Mouse (Mus musculus) embryonic facial prominence, embryonic 13.5 days (tissue): ENCODE data around the gene Iqsec1. TPM values are rescaled to one million over a fixed set of nuclear protein-coding genes. Genes with fewer than 3 reads are reported as not detected.
A peak's percentile ranks its signal among the peaks of the same experiment; 100 is the strongest.

Source experiments
- ATAC-seq: fragments of 200-750 bp; cut with Nextera tagmentation; 2 replicates; pipeline ENCODE4 v1.8.0; 2017; ENCODE audit warnings: low read depth; ENCODE audit not compliant: insufficient number of reproducible peaks, insufficient read depth, low FRiP score, low TSS enrichment
- H3K27ac ChIP-seq: fragments of 300-500 bp; sonication (generic); 2 replicates; pipeline ENCODE4 v1.5.1; 2015; ENCODE audit warnings: moderate library complexity, mild to moderate bottlenecking, inconsistent platforms
- H3K27me3 ChIP-seq: fragments of 300-500 bp; sonication (generic); 2 replicates; pipeline ENCODE4 v1.6.1; 2015; ENCODE audit warnings: mild to moderate bottlenecking, inconsistent platforms
- H3K36me3 ChIP-seq: fragments of 300-500 bp; sonication (generic); 2 replicates; pipeline ENCODE4 v1.6.1; 2015; ENCODE audit warnings: mild to moderate bottlenecking, inconsistent platforms
- H3K4me1 ChIP-seq: fragments of 300-500 bp; sonication (generic); 2 replicates; pipeline ENCODE4 v1.6.1; 2015; ENCODE audit warnings: inconsistent platforms
- H3K4me2 ChIP-seq: fragments of 300-500 bp; sonication (generic); 2 replicates; pipeline ENCODE4 v1.6.1; 2015; ENCODE audit warnings: moderate library complexity, mild to moderate bottlenecking, inconsistent platforms
- H3K4me3 ChIP-seq: fragments of 300-500 bp; sonication (generic); 2 replicates; pipeline ENCODE4 v1.5.1; 2015; ENCODE audit warnings: mild to moderate bottlenecking, inconsistent platforms
- H3K9ac ChIP-seq: fragments of 300-500 bp; sonication (generic); 2 replicates; pipeline ENCODE4 v1.6.1; 2015; ENCODE audit warnings: mild to moderate bottlenecking, inconsistent platforms
- H3K9me3 ChIP-seq: fragments of 300-500 bp; sonication (generic); 2 replicates; pipeline ENCODE4 v1.6.1; 2016; ENCODE audit warnings: inconsistent platforms
- WGBS: fragments of 180-500 bp; shearing (Covaris S2); methylation state at CpG from one replicate; pipeline ENCODE4 v1.1.7; 2015; ENCODE audit warnings: mixed read lengths; 5-methylcytosine and 5-hydroxymethylcytosine counted together
- polyA plus RNA-seq: library from polyadenylated mRNA; unstranded; fragments of >200 nt; fragmentation: Nextera tagmentation; extraction: Ambion mirVana; gene quantifications from 2 replicates; pipeline ENCODE4 v1.2.1, GENCODE M21; 2015

Gene Iqsec1
- polyA plus RNA-seq, 1 experiment from 2014 or later = 11.6 TPM

GRCm38 (mm10) chr6:90746331-90746864 is 242.1 kb downstream of the Iqsec1 start:
- no peak overlapping the region for H3K4me2 ChIP-seq
- no peak overlapping the region for H3K9ac ChIP-seq
- H3K27me3 ChIP-seq = no peaks in the 10 kb centered on the region
- H3K27ac ChIP-seq = no peak overlapping the region
- H3K36me3 ChIP-seq = no peaks in the 10 kb centered on the region
- no peaks in the 10 kb centered on the region for H3K9me3 ChIP-seq
- 61% methylated on average over 3 of the region's 3 CpGs for WGBS
- no peak overlapping the region for H3K4me3 ChIP-seq
- peaks cover 5% of the 10 kb centered on the region; the same call in 1 of the 2 replicates for H3K4me1 ChIP-seq
- ATAC-seq = no peak; the same call in 1 of the 2 replicates

GRCm38 (mm10) chr6:90745401-90746198 is 242.9 kb downstream of the Iqsec1 start:
- 73% methylated on average over 3 of the region's 3 CpGs for WGBS
- H3K27me3 ChIP-seq = no peaks in the 10 kb centered on the region
- H3K36me3 ChIP-seq = no peaks in the 10 kb centered on the region
- no peak overlapping the region for H3K27ac ChIP-seq
- no peak for ATAC-seq
- no peaks in the 10 kb centered on the region for H3K9me3 ChIP-seq
- no peak overlapping the region for H3K9ac ChIP-seq
- H3K4me2 ChIP-seq = no peak overlapping the region
- H3K4me3 ChIP-seq = no peak overlapping the region
- peaks cover 5% of the 10 kb centered on the region; the same call in 1 of the 2 replicates for H3K4me1 ChIP-seq

- H3K27me3 ChIP-seq = no peaks in the 10 kb centered on the region
- no peaks in the 10 kb centered on the region for H3K36me3 ChIP-seq
- peaks cover 5% of the 10 kb centered on the region; the same call in 1 of the 2 replicates for H3K4me1 ChIP-seq
- H3K4me2 ChIP-seq = no peak overlapping the region
- no peaks in the 10 kb centered on the region for H3K9me3 ChIP-seq
- H3K27ac ChIP-seq = no peak overlapping the region
- 67% methylated on average over 1 of the region's 1 CpGs for WGBS
- ATAC-seq = no peak
- no peak overlapping the region for H3K4me3 ChIP-seq
- no peak overlapping the region for H3K9ac ChIP-seq
Measured at GRCm38 (mm10) chr6:90742453-90742852, 246.0 kb downstream of the Iqsec1 start.

GRCm38 (mm10) chr6:90741717-90742116 is 246.8 kb downstream of the Iqsec1 start:
- H3K4me2 ChIP-seq = no peak overlapping the region
- 85% methylated on average over 5 of the region's 5 CpGs for WGBS
- no peak overlapping the region for H3K9ac ChIP-seq
- H3K4me3 ChIP-seq = no peak overlapping the region
- no peaks in the 10 kb centered on the region for H3K9me3 ChIP-seq
- no peaks in the 10 kb centered on the region; the same call in 1 of the 2 replicates for H3K27me3 ChIP-seq
- no peak for ATAC-seq
- peaks cover 8% of the 10 kb centered on the region for H3K4me1 ChIP-seq
- H3K27ac ChIP-seq = no peak overlapping the region
- H3K36me3 ChIP-seq = no peaks in the 10 kb centered on the region

GRCm38 (mm10) chr6:90741056-90741420 is 247.4 kb downstream of the Iqsec1 start:
- H3K4me2 ChIP-seq = no peak overlapping the region
- no peak overlapping the region for H3K9ac ChIP-seq
- no peak overlapping the region for H3K27ac ChIP-seq
- 79% methylated on average over 4 of the region's 4 CpGs for WGBS
- no peaks in the 10 kb centered on the region for H3K36me3 ChIP-seq
- H3K9me3 ChIP-seq = no peaks in the 10 kb centered on the region
- H3K4me3 ChIP-seq = no peak overlapping the region
- H3K27me3 ChIP-seq = no peaks in the 10 kb centered on the region; the same call in 1 of the 2 replicates
- H3K4me1 ChIP-seq = peaks cover 8% of the 10 kb centered on the region
- ATAC-seq = no peak

- no peak for ATAC-seq
- peaks cover 4% of the 10 kb centered on the region for H3K27me3 ChIP-seq
- H3K9me3 ChIP-seq = no peaks in the 10 kb centered on the region
- H3K36me3 ChIP-seq = no peaks in the 10 kb centered on the region
- 75% methylated on average over 4 of the region's 4 CpGs for WGBS
- H3K4me1 ChIP-seq = peaks cover 13% of the 10 kb centered on the region
- no peak overlapping the region for H3K9ac ChIP-seq
- H3K4me2 ChIP-seq = no peak overlapping the region
- H3K27ac ChIP-seq = no peak overlapping the region
- no peak overlapping the region for H3K4me3 ChIP-seq
Measured at GRCm38 (mm10) chr6:90740348-90741055, 248.0 kb downstream of the Iqsec1 start.

GRCm38 (mm10) chr6:90737376-90737775 is 251.1 kb downstream of the Iqsec1 start:
- no peaks in the 10 kb centered on the region for H3K36me3 ChIP-seq
- H3K4me3 ChIP-seq = peak overlapping the region; percentile 83
- peak overlapping the region; percentile 93 for H3K4me2 ChIP-seq
- no peak overlapping the region for H3K27ac ChIP-seq
- peaks cover 16% of the 10 kb centered on the region for H3K4me1 ChIP-seq
- 4% methylated on average over 12 of the region's 12 CpGs for WGBS
- peak; percentile 66 for ATAC-seq
- H3K9me3 ChIP-seq = no peaks in the 10 kb centered on the region
- no peak overlapping the region for H3K9ac ChIP-seq
- peaks cover 13% of the 10 kb centered on the region for H3K27me3 ChIP-seq

GRCm38 (mm10) chr6:90736691-90737245 is 251.7 kb downstream of the Iqsec1 start:
- under 1% methylated on average over 46 of the region's 52 CpGs for WGBS
- Histone ChIP-seq H3K9me3 (no peaks in the 10 kb centered on the region), H3K36me3 (no peaks in the 10 kb centered on the region), H3K4me1 (peaks cover 16% of the 10 kb centered on the region), H3K9ac (peak overlapping the region; percentile 79), H3K4me2 (peak overlapping the region; percentile 93), H3K4me3 (peak overlapping the region; percentile 83), H3K27me3 (peaks cover 13% of the 10 kb centered on the region), H3K27ac (no peak overlapping the region)
- peak; percentile 50; the same call in 1 of the 2 replicates for ATAC-seq

GRCm38 (mm10) chr6:90736074-90736672 is 252.3 kb downstream of the Iqsec1 start:
- Histone ChIP-seq H3K27me3 (peaks cover 13% of the 10 kb centered on the region), H3K27ac (no peak overlapping the region), H3K9ac (peak overlapping the region; percentile 79), H3K4me1 (peaks cover 16% of the 10 kb centered on the region), H3K9me3 (no peaks in the 10 kb centered on the region), H3K4me3 (peak overlapping the region; percentile 83), H3K4me2 (peak overlapping the region; percentile 93), H3K36me3 (no peaks in the 10 kb centered on the region)
- ATAC-seq = peak; percentile 40; the same call in 1 of the 2 replicates
- WGBS = under 1% methylated on average over 62 of the region's 69 CpGs

GRCm38 (mm10) chr6:90735396-90736036 is 253.0 kb downstream of the Iqsec1 start:
- WGBS = 40% methylated on average over 4 of the region's 4 CpGs
- Histone ChIP-seq H3K36me3 (no peaks in the 10 kb centered on the region), H3K9ac (peak overlapping the region; percentile 79), H3K4me1 (peaks cover 16% of the 10 kb centered on the region), H3K9me3 (no peaks in the 10 kb centered on the region), H3K4me3 (peak overlapping the region; percentile 83), H3K4me2 (peak overlapping the region; percentile 93), H3K27ac (no peak overlapping the region), H3K27me3 (peaks cover 13% of the 10 kb centered on the region)
- no peak for ATAC-seq

- Histone ChIP-seq H3K4me1 (peaks cover 16% of the 10 kb centered on the region), H3K27me3 (peaks cover 13% of the 10 kb centered on the region), H3K27ac (no peak overlapping the region), H3K36me3 (no peaks in the 10 kb centered on the region), H3K4me3 (no peak overlapping the region), H3K9ac (0 out of 2 replicates have a peak overlapping the region, but pooled peaks have one; percentile 21), H3K9me3 (no peaks in the 10 kb centered on the region), H3K4me2 (no peak overlapping the region)
- no peak for ATAC-seq
Measured at GRCm38 (mm10) chr6:90734806-90735205, 253.7 kb downstream of the Iqsec1 start.
